Mouse (Mus musculus): ENCODE measurements at regions not wholly inside any gene's neighbourhood (a gene's known extent, or its start where the extent isn't known, plus 50 kb on each side); places are given as distances from the start of the nearest gene placed in this dataset. TPM values are rescaled to one million over a fixed set of nuclear protein-coding genes. Genes with fewer than 3 reads are reported as not detected.

DNA sequence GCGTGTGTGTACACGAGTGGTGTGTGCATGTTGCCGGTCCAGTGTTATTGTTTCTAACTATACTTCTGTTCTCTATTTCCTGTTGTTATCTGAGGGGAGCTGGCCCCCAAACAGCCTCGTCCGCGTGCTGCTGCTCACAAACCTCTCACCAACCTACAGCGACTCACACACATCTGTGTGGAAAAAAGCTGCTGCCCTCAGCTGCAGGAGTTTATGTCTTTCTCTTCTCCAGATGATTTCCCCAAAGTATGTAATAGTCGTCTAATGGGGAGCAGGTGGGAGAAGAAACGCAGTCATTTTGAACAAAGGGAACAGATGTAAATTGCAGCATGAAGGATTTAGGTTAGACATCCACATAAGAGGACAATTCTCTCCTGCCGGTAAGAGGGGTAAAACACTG is 55.1 kb upstream of the Zfhx3 start:
- H3K4me1 ChIP-seq (ENCODE audit: control insufficient read depth, insufficient read depth, low read length), result no peaks in the 10 kb centered on the region
- ATAC-seq, result no peak
- no peaks in the 10 kb centered on the region for H3K9me3 ChIP-seq (ENCODE audit: control insufficient read depth, low read length)
- H3K9ac ChIP-seq (ENCODE audit: low read depth, low read length), result no peak overlapping the region
- WGBS, result 38% methylated on average over 10 of the region's 10 CpGs
- no peak overlapping the region for H3K4me2 ChIP-seq (ENCODE audit: low read depth, low read length)
- no peak overlapping the region for H3K27ac ChIP-seq (ENCODE audit: low read length)
- no peaks in the 10 kb centered on the region for H3K27me3 ChIP-seq (replicated peaks; ENCODE audit: control insufficient read depth, insufficient read depth, low read length)
- no peak overlapping the region for H3K4me3 ChIP-seq (ENCODE audit: low read length)
- H3K36me3 ChIP-seq (ENCODE audit: control insufficient read depth, insufficient read depth, low read length), result no peaks in the 10 kb centered on the region

DNA sequence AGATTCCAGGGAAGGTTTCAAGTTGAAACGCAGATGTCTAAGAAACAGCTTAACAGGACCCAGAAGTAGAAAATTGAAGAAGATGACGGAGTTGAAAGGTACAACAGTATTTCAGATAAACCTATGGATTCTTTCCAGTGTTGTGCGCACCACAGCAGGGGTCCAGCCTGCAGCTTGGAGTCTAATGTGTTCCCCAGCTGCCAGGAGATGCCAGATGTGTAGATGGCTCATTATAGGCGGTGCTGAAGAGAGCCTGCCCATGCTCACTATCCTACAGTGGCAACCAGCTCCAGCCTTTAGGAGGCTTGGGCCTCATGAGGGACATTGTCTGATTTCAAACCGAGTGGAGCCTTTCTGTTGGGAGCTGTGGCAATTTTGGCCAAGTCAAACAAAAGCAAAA is 51.5 kb upstream of the Zfhx3 start:
- 79% methylated on average over 5 of the region's 5 CpGs for WGBS
- Histone ChIP-seq H3K4me1 (ENCODE audit: control insufficient read depth, insufficient read depth, low read length) (no peaks in the 10 kb centered on the region), H3K36me3 (ENCODE audit: control insufficient read depth, insufficient read depth, low read length) (no peaks in the 10 kb centered on the region), H3K27me3 (replicated peaks; ENCODE audit: control insufficient read depth, insufficient read depth, low read length) (no peaks in the 10 kb centered on the region), H3K27ac (ENCODE audit: low read length) (no peak overlapping the region), H3K4me3 (ENCODE audit: low read length) (no peak overlapping the region), H3K4me2 (ENCODE audit: low read depth, low read length) (no peak overlapping the region), H3K9ac (ENCODE audit: low read depth, low read length) (no peak overlapping the region), H3K9me3 (ENCODE audit: control insufficient read depth, low read length) (no peaks in the 10 kb centered on the region)
- no peak for ATAC-seq

Small RNAs in the stretch of these regions (microRNA-seq; reads per million reads assigned to microRNA genes)
- gene Gm22825 (not detected), gene Gm23646 (not detected)
